Mouse (Mus musculus) brain, adult 10 weeks (tissue): ENCODE results near the gene Cmtm5. TPM values are rescaled to one million over a fixed set of nuclear protein-coding genes. Genes with fewer than 3 reads are reported as not detected.

ENCODE experiments used
- polyA plus RNA-seq: library from polyadenylated mRNA; stranded (reverse); fragments of 350-450 nt; fragmentation: Illumina TruSeq; extraction: RNeasy Lipid Tissue Mini Kit (QIAGEN cat#74804); gene quantifications from one replicate; pipeline ENCODE4 v1.2.3, GENCODE M21; 2015; ENCODE audit warnings: low read depth, low replicate concordance

The Cmtm5 gene
- 113 TPM for polyA plus RNA-seq

DNA sequence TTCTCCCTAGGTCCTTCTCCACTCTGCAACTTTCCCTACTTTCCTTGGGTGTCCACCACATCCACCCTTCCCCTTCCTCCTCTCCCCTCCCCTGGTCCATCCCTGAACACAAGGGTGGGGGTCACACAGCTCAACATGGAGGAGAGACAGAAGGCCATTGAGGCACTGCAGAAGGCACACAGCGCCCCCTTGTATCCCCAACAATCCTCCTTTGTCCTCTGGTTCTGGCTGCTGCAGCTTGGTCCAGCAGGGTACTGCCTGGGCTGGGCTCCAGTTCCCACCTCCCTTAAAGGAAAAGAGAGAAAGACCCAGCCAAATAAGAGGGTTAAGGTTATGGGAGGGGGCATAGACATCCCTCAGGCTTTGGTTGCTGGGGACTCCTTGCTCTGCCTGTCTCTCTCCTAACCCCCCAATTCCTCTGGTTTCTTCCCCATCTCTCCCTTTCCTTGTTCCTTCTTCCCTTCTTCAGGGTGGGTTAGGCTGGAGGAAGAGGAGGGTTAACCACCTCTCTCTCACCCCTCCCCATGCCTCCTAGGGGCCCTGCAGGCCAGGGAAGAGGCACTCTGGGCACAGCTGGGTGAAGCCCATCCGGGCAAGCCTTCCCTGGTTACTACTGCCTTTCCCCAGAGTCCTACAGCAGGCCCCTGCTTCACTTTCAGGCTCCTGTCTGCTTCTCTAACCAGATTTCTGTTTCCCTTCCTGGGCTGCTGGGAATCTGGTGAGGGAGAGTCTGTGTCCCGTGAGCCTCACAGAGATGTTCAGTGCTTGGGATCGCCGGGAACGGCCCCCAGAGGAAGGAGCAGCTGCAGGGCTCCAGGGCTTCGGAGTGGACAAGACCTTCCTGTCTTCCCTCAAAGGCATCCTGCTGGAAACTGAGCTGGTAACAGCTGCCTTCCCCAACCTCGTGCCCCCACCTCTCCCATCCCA lies at the start of gene Cmtm5:
Gene Cmtm5 (plus strand): TSS at position 358 of the 927 bp plus-strand sequence.

DNA sequence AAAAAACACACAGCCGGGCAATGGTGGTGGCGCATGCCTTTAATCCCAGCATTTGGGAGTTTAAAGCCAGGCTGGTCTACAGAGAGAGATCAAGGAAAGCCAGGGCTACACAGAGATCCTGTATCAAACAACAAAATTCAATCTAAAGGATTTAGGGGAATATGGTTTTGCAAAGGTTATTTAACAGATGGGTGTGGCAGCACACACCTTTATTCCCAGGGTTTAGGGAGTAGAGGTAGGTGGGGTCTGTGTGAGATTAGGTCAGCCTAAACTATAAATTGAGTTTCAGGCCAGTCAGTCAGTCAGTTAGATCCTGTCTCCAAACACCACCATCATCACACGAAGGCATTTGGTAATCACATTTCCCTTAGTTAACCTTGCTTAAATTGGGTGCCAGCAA lies 43.9 kb upstream of the Cmtm5 start, which contains the start of gene Pabpn1:
Gene Pabpn1 (plus strand): TSS at position 301 of the 400 bp plus-strand sequence.

GRCm38 (mm10) chr14:54912886-54913285 lies 23.2 kb upstream of the Cmtm5 start, which contains the start of gene Slc22a17:
TSS of gene Slc22a17 (minus strand) at chr14:54913132.

DNA sequence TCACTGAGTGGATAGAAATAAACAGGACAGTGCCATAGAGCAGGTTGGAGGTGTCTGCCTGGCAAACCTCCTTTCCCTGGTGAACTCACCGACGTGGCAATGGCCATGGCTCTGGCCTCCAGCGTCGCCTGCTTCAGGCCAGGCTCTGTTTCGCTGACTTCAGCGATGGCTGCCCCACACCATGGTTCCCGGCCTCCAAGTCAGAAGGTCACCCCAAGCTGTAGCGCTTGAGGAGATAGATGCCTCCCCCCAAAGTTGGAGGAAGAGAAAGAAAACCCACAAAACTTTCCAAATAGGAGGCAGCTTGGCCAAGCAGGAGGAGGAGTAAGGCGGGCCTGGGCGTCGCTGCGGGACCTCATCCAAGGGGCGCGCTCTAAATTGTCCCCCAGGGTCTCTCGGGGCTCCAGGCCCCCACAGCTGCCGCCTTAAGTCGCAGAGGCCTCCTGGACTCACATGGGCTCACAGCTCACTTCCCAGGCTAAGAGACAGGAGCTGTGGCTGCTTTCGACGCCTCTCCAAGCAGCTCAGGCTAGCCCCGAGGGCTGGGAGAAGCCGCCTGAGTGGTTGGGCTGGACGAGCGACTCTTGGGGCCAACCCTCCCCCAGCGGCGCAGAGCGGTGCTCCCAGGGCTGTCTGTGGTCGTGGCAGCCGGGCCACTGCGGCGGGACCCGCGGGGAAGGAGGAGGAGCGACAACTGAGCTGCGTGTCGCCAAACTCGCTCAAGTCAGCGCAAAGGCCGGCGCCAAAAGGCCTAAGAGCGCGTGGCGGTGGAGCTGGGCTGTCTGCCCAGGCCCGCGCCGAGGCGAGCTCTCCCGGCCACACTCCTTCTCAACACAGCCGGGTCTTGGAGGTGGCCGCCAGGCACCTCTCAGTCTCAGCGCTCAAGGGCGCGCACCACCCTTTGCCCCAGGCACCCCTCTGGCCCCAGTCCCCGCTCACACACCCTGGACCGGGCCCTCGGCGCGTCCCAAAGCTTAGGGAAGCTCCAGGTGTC lies 10.4 kb upstream of the Cmtm5 start, which contains the start of gene Efs:
Gene Efs (minus strand): TSS at position 778 of the 994 bp plus-strand sequence.

GRCm38 (mm10) chr14:54932645-54933150 lies 3.4 kb upstream of the Cmtm5 start, which contains the start of gene Il25:
TSS of gene Il25 (plus strand) at chr14:54932695.

DNA sequence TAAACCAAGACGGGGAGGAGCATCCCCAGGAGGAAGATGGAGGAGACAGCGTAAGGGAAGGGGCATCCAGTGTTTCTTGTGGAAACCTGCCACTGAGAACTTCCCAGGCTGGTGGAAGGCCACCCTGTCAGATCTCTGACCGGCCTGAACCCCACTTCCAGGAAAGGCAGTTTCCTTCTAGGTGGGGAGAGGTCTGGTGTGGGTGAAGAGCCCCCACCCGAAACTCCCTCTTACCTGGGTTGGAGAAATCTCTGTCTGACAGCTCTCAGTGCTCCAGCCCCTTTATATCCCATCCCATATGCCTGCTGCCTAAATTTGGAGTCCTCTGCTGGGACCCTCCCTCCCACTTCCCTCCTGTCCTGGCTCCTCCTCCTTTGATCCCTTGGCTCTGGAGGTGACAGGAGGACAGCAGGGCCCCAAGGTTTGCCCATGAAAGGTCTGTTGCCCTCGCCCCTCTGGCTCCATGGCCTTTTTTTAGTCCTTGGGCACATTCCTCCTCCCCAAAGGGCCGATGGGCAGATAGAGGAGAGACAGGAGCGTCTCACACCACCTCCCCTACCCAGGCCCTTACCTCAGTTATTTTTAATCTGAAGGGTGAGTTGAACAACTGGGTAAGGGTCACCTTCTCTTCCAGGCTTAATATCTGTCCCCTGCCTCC lies 30.4 kb downstream of the Cmtm5 start, which contains the start of gene Myh6:
Gene Myh6 (minus strand): TSS at position 608 of the 658 bp plus-strand sequence.

GRCm38 (mm10) chr14:54976633-54977032 lies 40.6 kb downstream of the Cmtm5 start, which contains the start of gene Gm17428:
TSS of gene Gm17428 (plus strand) at chr14:54976933.

Other genes starting within 250 kb of the Cmtm5 start
- gene Acin1, start 249.3 kb upstream of the Cmtm5 start, polyA plus RNA-seq, result 136 TPM
- gene Gm29776, start 237.4 kb upstream of the Cmtm5 start, polyA plus RNA-seq, result not detected
- gene Cebpe, start 224.1 kb upstream of the Cmtm5 start, polyA plus RNA-seq, result not detected
- 35.8 TPM for gene Slc7a8, start 154.3 kb upstream of the Cmtm5 start, polyA plus RNA-seq
- not detected for gene Rnf212b, start 122.1 kb upstream of the Cmtm5 start, polyA plus RNA-seq
- gene Homez, start 65.3 kb upstream of the Cmtm5 start, polyA plus RNA-seq, result 11.7 TPM
- 18.4 TPM for gene Ppp1r3e, start 58.7 kb upstream of the Cmtm5 start, polyA plus RNA-seq
- gene Bcl2l2, start 52.9 kb upstream of the Cmtm5 start, polyA plus RNA-seq, result 100 TPM
- gene Gm20521, start 52.8 kb upstream of the Cmtm5 start, polyA plus RNA-seq, result not detected
- gene Pabpn1, start 43.8 kb upstream of the Cmtm5 start, polyA plus RNA-seq, result 242 TPM
- gene Slc22a17, start 23.1 kb upstream of the Cmtm5 start, polyA plus RNA-seq, result 521 TPM
- gene Efs, start 10.1 kb upstream of the Cmtm5 start, polyA plus RNA-seq, result 10.0 TPM
- not detected for gene Il25, start 3.6 kb upstream of the Cmtm5 start, polyA plus RNA-seq
- gene Myh6, start 30.7 kb downstream of the Cmtm5 start, polyA plus RNA-seq, result 1.4 TPM
- gene Gm17428, start 40.7 kb downstream of the Cmtm5 start, polyA plus RNA-seq, result not detected
- gene Myh7, start 58.4 kb downstream of the Cmtm5 start, polyA plus RNA-seq, result 17.5 TPM
- gene Ngdn, start 79.2 kb downstream of the Cmtm5 start, polyA plus RNA-seq, result 34.0 TPM
- 15.5 TPM for gene Zfhx2, start 156.1 kb downstream of the Cmtm5 start, polyA plus RNA-seq
- gene Thtpa, start 158.5 kb downstream of the Cmtm5 start, polyA plus RNA-seq, result 28.1 TPM
- gene Ap1g2, start 170.3 kb downstream of the Cmtm5 start, polyA plus RNA-seq, result 7.5 TPM
- gene Jph4, start 180.7 kb downstream of the Cmtm5 start, polyA plus RNA-seq, result 157 TPM